Mouse (Mus musculus) embryonic facial prominence, embryonic 14.5 days (tissue): ENCODE measurements around the gene Rcn2. TPM values are rescaled to one million over a fixed set of nuclear protein-coding genes. Genes with fewer than 3 reads are reported as not detected.

Experiments
- ATAC-seq: fragments of 200-750 bp; cut with Nextera tagmentation; 2 replicates; pipeline ENCODE4 v1.8.0; 2017; ENCODE audit warnings: low read depth, moderate number of reproducible peaks, moderate TSS enrichment
- DNase-seq: peaks from one replicate; pipeline ENCODE4 v3.0.0-alpha.2; 2015; ENCODE audit warnings: low spot score
- H3K27ac ChIP-seq: fragments of 300-500 bp; sonication (generic); replicated peaks from 2 replicates; pipeline ENCODE4 v1.5.1; 2014; ENCODE audit warnings: low read depth, mild to moderate bottlenecking, low read length, moderate library complexity
- H3K27me3 ChIP-seq: fragments of 300-500 bp; sonication (generic); replicated peaks from 2 replicates; pipeline ENCODE4 v1.6.1; 2014; ENCODE audit warnings: low read length; ENCODE audit not compliant: control insufficient read depth, insufficient read depth
- H3K36me3 ChIP-seq: fragments of 300-500 bp; sonication (generic); 2 replicates; pipeline ENCODE4 v1.6.1; 2014; ENCODE audit warnings: low read length, mixed read lengths; ENCODE audit not compliant: control insufficient read depth, insufficient read depth
- H3K4me1 ChIP-seq: fragments of 300-500 bp; sonication (generic); 2 replicates; pipeline ENCODE4 v1.6.1; 2014; ENCODE audit warnings: antibody characterized with exemption, low read length; ENCODE audit not compliant: control insufficient read depth, insufficient read depth
- H3K4me2 ChIP-seq: fragments of 300-500 bp; sonication (generic); 2 replicates; pipeline ENCODE4 v1.6.1; 2014; ENCODE audit warnings: low read depth, mild to moderate bottlenecking, low read length, moderate library complexity, mixed read lengths
- H3K4me3 ChIP-seq: fragments of 300-500 bp; sonication (generic); 2 replicates; pipeline ENCODE4 v1.5.1; 2014; ENCODE audit warnings: low read depth, mild to moderate bottlenecking, low read length
- H3K9ac ChIP-seq: fragments of 300-500 bp; sonication (generic); 2 replicates; pipeline ENCODE4 v1.6.1; 2014; ENCODE audit warnings: low read depth, mild to moderate bottlenecking, low read length, moderate library complexity, mixed read lengths
- H3K9me3 ChIP-seq: fragments of 300-500 bp; sonication (generic); 2 replicates; pipeline ENCODE4 v1.6.1; 2016; ENCODE audit warnings: low read length; ENCODE audit not compliant: control insufficient read depth
- WGBS: fragments of 180-500 bp; shearing (Covaris S2); extraction: QIAGEN DNeasy Blood & Tissue Kit; methylation state at CpG from one replicate; pipeline ENCODE4 v1.1.7; 2014; 5-methylcytosine and 5-hydroxymethylcytosine counted together
- polyA plus RNA-seq: library from polyadenylated mRNA; unstranded; fragments of >200 nt; fragmentation: Nextera tagmentation; extraction: Ambion mirVana; gene quantifications from 2 replicates; pipeline ENCODE4 v1.2.1, GENCODE M21; 2014

Rcn2 gene
- polyA plus RNA-seq, 1 experiment from 2014 or later = 250 TPM

DNA sequence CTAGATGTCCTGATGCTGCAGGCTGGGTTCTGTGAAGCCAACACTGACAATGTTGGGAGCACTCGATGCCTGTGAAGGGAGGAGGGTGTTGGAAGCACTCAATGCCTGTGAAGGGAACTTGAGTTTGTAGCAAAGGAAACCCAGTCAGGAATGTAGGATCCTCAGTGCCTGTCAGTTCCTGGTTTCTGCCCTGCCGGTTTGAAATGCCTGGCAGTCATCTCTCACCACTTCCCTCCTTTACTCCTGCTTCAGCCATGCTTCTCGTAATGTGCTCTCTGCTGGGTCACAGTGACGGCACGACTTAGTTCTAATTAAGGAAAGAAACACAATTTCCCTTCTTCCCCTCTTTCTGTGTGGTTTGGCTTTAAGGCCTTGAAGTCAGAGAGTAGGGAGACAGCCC, 37.9 kb downstream of the Rcn2 start:
- no peak overlapping the region for H3K9ac ChIP-seq
- H3K4me1 ChIP-seq = peaks cover 9% of the 10 kb centered on the region; the same call in 1 of the 2 replicates
- 82% methylated on average over 5 of the region's 5 CpGs for WGBS
- H3K4me3 ChIP-seq = no peak overlapping the region
- H3K9me3 ChIP-seq = no peaks in the 10 kb centered on the region
- H3K4me2 ChIP-seq = no peak overlapping the region
- no peaks in the 10 kb centered on the region for H3K27me3 ChIP-seq
- DNase-seq = no peak
- ATAC-seq = no peak
- 0 out of 2 replicates have a peak, but pooled peaks cover 6% of the 10 kb centered on the region for H3K36me3 ChIP-seq
- H3K27ac ChIP-seq = no peak overlapping the region

DNA sequence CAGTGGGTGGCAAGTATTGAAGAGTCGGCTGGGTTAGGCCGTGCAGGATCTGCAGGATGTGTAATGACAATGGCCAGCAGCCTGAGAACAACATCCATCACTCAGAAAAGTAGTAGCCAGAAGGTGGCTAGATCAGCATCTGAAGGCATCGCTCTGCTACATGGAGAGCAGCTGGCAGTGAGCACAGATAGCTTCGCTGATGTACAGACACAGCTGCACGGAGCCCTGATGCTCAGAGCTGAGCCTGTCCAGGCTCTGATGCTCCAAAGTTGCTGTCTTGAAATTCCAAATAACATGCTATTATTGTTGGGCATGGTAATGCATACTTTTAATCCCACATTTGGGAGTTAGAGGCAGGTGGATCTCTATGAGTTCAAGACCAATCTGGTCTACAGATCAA, 44.9 kb downstream of the Rcn2 start:
- Histone ChIP-seq H3K9me3 (no peaks in the 10 kb centered on the region), H3K27me3 (no peaks in the 10 kb centered on the region), H3K9ac (no peak overlapping the region), H3K27ac (no peak overlapping the region), H3K4me2 (no peak overlapping the region), H3K4me3 (no peak overlapping the region), H3K36me3 (no peaks in the 10 kb centered on the region), H3K4me1 (peaks cover 18% of the 10 kb centered on the region)
- 82% methylated on average over 5 of the region's 5 CpGs for WGBS
- ATAC-seq = no peak
- peak; percentile 65 for DNase-seq

DNA sequence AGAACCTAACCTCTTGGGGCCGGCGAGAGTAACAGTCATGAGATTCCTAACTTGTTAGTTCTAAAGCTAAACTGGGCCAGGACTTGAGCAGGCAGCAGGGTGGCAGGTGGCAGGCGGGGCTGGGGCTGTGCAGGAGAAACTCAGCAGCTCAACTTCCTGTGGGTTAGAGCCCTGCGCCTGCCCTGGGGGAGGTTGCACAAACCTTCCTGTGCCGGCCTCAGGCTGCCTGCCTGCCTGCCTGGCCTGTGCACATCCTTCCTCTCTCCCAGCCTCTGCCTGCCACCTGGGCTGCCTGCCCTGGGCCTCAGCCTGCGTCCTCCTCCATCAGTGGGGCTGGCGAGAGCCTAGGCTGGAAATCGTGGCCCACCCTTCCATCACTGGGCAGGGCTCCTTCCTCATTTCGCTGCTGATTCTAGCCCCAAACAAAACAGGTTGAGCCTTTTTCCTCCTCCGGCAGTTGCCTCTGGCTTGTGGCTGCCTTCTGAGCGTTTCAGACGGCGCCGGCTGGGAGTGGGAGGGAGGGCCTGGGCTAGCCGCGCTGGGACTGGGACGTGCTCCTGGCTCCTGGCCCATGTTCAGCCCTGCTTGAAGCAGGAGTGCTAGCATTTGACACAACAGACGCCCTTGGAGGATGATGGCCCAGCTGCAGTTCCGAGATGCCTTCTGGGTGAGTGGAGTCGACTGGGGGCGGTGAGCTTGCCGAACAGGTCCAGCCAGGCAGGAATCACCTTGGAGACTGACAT, 48.3 kb downstream of the Rcn2 start, which contains the start of gene Pstpip1:
Gene Pstpip1, plus strand, starts transcription at position 185 of the 743 bp plus-strand sequence.
- Histone ChIP-seq H3K4me1 (peaks cover 18% of the 10 kb centered on the region), H3K4me2 (peak within 1 kb of the TSS; percentile 45), H3K4me3 (peak within 1 kb of the TSS; percentile 4; the same call in 1 of the 2 replicates), H3K9me3 (no peaks in the 10 kb centered on the region), H3K9ac (peak within 1 kb of the TSS; percentile 47), H3K36me3 (no peaks in the 10 kb centered on the region), H3K27me3 (no peaks in the 10 kb centered on the region), H3K27ac (peak within 1 kb of the TSS; percentile 80)
- WGBS = 22% methylated on average over 20 of the region's 22 CpGs
- DNase-seq (peak; percentile 87), ATAC-seq (peak; percentile 90)

DNA sequence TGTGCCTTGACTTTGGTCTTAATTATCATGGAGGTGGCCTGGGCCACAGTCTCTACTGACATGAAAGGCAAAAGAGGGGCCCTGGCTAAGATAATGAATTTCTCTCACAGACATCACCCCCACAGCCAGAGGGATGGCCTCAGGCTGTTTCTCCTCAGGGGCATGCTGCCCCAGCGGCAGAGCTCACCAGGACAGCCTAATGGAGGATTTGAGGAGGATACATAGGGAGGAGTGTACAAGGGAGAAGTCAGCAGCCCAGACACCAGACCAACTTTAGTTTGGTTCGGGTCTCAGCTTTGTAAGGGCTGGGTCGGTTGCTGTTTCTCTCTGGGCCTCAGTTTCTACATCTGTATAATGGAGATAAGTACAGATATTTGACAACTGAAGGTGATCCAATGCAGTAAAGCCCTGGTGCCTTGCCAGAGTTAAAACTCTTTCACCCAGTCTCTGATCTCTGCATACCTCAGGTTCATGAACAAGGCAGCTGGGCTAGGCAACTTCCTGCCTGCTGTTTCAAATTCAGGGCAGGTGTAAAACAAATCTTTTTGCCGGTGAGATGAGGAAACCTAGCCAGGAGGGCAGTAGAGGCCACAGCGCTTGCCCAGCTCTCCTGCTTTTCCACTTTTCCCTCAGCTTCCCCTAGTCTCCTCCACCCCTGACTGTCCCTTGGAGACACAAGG, 49.0 kb downstream of the Rcn2 start:
- Histone ChIP-seq H3K9me3 (no peaks in the 10 kb centered on the region), H3K27me3 (no peaks in the 10 kb centered on the region), H3K4me2 (peak overlapping the region; percentile 45), H3K36me3 (no peaks in the 10 kb centered on the region), H3K9ac (peak overlapping the region; percentile 47; the same call in 1 of the 2 replicates), H3K4me1 (peaks cover 18% of the 10 kb centered on the region), H3K4me3 (peak overlapping the region; percentile 4; the same call in 1 of the 2 replicates), H3K27ac (peak overlapping the region; percentile 80)
- no peak for ATAC-seq
- 56% methylated on average over 5 of the region's 5 CpGs for WGBS
- no peak for DNase-seq

DNA sequence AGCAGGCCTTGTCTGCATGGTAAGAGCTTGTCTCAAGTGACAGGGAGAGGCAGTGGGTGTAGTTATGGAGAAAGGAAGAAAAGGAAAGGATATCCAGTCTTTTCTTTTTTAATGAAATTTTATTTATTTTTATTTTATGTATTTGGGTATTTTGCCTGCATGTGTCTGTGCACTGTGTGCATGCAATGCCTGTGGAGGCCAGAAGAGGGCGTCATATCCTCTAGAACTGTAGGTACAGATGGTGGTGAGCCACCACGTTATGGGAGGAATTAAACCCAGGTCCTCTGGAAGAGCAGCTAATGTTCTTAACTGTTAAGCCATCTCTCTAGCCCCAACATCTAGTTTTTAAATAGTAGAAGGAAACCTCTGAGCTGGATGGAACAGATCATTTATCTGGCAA, 50.5 kb downstream of the Rcn2 start:
- DNase-seq (no peak), ATAC-seq (no peak)
- no peaks in the 10 kb centered on the region for H3K9me3 ChIP-seq
- H3K4me2 ChIP-seq = no peak overlapping the region
- no peak overlapping the region for H3K27ac ChIP-seq
- no peaks in the 10 kb centered on the region for H3K27me3 ChIP-seq
- WGBS = 33% methylated on average over 2 of the region's 2 CpGs
- peaks cover 18% of the 10 kb centered on the region for H3K4me1 ChIP-seq
- no peak overlapping the region for H3K4me3 ChIP-seq
- no peaks in the 10 kb centered on the region for H3K36me3 ChIP-seq
- H3K9ac ChIP-seq = no peak overlapping the region

DNA sequence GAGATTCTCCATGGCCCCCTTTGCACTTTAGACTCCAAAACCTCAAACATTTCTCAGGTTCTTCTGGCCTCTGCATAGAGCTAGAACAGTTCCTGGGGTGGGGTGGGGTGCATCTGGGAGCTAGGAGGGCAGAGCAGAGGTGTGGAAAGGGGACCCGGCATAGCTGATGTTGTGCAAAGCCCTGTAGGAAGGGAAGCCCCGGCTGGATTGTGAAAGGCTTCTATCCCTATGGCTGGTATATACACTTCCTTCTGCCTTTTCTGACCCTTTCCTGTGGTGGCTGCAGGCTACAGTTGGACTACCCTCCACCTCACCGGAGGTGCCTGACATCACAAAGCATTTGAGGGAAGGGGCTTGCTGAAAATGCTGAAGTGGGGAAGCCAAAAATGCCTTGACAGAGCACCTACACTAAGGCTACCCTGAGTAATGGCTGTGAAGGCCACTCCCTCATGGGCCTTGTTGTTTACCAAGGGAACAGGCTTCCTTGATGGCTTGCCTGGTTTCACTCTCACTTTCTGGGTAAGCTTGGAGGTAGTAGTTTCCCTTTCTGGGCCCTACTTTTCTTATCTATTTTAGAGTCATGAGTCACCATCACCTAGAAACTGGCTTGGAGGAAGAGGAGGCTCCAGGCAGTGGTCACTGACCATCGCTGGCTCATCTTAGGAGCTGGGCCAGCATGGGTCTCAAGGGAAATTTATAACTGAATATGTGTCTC, 56.1 kb downstream of the Rcn2 start:
- no peak overlapping the region for H3K9ac ChIP-seq
- no peaks in the 10 kb centered on the region for H3K9me3 ChIP-seq
- H3K27ac ChIP-seq = no peak overlapping the region
- no peaks in the 10 kb centered on the region for H3K4me1 ChIP-seq
- ATAC-seq = no peak
- no peaks in the 10 kb centered on the region for H3K36me3 ChIP-seq
- WGBS = 76% methylated on average over 4 of the region's 4 CpGs
- no peak overlapping the region for H3K4me3 ChIP-seq
- DNase-seq = no peak
- no peaks in the 10 kb centered on the region for H3K27me3 ChIP-seq
- H3K4me2 ChIP-seq = no peak overlapping the region

DNA sequence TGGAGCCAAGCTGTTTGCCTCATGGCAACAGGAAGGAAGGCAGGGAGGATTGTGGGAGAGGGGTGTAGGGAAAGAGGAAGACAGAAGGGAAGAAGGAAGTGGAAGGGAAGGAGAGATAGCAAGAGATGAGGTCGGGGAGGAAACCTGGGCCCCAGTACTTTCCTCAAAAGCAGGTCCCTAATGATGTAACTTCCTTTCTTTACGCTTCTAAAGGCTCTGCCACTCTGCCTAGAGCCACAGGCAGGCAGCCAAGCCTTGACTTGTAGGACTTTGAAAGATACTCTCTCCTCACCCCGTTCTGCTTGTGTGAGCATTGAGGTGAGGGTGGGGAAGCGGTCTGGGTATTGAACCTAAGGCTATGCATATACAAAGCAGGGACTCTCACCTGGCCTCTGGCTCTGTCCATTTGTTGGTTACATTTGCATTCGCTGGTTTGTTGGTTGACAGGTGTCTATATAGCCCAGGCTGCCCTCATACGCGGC, 58.4 kb downstream of the Rcn2 start:
- H3K4me2 ChIP-seq = no peak overlapping the region
- no peaks in the 10 kb centered on the region for H3K27me3 ChIP-seq
- no peak overlapping the region for H3K9ac ChIP-seq
- 80% methylated on average over 7 of the region's 7 CpGs for WGBS
- no peak for ATAC-seq
- no peaks in the 10 kb centered on the region for H3K4me1 ChIP-seq
- no peaks in the 10 kb centered on the region for H3K9me3 ChIP-seq
- H3K36me3 ChIP-seq = no peaks in the 10 kb centered on the region
- no peak for DNase-seq
- H3K4me3 ChIP-seq = no peak overlapping the region
- H3K27ac ChIP-seq = no peak overlapping the region

DNA sequence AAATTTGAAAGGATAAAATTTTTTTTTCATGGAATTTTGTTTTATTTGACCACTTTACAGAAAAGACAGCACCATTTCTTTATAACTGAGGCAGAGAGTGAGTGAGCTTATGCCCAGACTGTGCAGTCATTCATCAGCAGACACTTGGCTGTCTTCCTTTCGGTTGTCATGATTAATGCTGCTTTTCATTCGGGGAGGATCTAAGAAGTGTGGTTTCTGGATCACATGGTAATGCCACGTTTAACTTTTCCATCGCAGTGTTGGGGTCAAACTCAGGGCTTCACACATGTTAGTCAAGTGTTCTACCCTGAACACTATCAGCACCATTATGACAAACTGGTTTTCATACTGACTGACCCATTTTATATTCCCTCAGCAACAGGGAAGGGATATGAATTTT, 59.4 kb downstream of the Rcn2 start:
- Histone ChIP-seq H3K4me1 (no peaks in the 10 kb centered on the region), H3K9me3 (no peaks in the 10 kb centered on the region), H3K4me3 (no peak overlapping the region), H3K4me2 (no peak overlapping the region), H3K9ac (no peak overlapping the region), H3K27ac (no peak overlapping the region), H3K36me3 (no peaks in the 10 kb centered on the region), H3K27me3 (no peaks in the 10 kb centered on the region)
- ATAC-seq (no peak), DNase-seq (peak; percentile 63)
- WGBS = 30% methylated on average over 4 of the region's 4 CpGs
